Mouse (Mus musculus): ENCODE measurements at regions not wholly inside any gene's neighbourhood (a gene's known extent, or its start where the extent isn't known, plus 50 kb on each side); places are given as distances from the start of the nearest gene placed in this dataset.

- TF ChIP-seq NANOG (IDR thresholded peaks at IDR 0.05; ENCODE audit: borderline replicate concordance, low read length), result no peak
- TF ChIP-seq CTCF (conservative IDR thresholded peaks at IDR 0.05; ENCODE audit: low read length), result no peak
Measured at GRCm38 (mm10) chr3:56499301-56499700, 315.8 kb upstream of the Nbea start.
